Mouse (Mus musculus): Measurements from ENCODE around the gene Hba-a2. TPM values are rescaled to one million over a fixed set of nuclear protein-coding genes. Genes with fewer than 3 reads are reported as not detected.

The Hba-a2 gene
- total and polyA plus RNA-seq, 2 experiments from 2014 or later, result 1,214 to 2,070 TPM

DNA sequence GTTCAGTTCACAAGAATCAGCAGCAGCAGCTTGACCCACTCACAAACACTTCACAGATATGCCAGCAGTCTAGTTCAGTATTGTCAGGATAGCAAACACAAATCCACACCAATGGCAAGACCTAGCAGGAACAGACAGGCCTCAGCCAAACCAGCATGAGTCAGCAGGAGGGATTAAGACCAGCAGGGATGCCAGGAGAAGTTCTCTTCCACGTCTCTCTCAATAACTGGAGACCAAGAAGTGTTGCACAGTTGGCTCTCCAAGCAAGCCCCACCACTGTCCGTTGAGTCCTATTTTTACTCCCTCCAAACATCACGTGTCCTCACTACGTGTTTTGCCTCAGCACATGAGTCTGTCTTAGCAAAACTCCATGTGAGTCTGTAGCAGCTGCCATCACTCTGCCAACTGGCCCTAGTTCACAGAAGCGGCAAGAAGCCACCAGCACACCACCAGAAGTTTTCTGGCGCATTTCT, 40.2 kb downstream of the Hba-a2 start:
- no peak for ATAC-seq (ENCODE audit: low FRiP score)
- H3K27me3 ChIP-seq (ENCODE audit: insufficient read depth, low read length), result no peaks in the 10 kb centered on the region
- H3K4me2 ChIP-seq (ENCODE audit: low read depth, low read length, poor library complexity, severe bottlenecking), result no peak overlapping the region
- H3K9ac ChIP-seq (replicated peaks; ENCODE audit: low read length, poor library complexity, severe bottlenecking), result no peak overlapping the region
- no peak for DNase-seq (ENCODE audit: low spot score)
- H3K27ac ChIP-seq (ENCODE audit: low read depth, low read length), result no peak overlapping the region
- no peak for TF ChIP-seq CTCF (IDR thresholded peaks at IDR 0.05)
- no peak overlapping the region for H3K4me3 ChIP-seq (ENCODE audit: low read depth, low read length)
- 85% methylated on average over 6 of the region's 6 CpGs for WGBS
- no peaks in the 10 kb centered on the region for H3K9me3 ChIP-seq (ENCODE audit: low read length)
- no peaks in the 10 kb centered on the region for H3K36me3 ChIP-seq (ENCODE audit: insufficient read depth, low read length)
- no peaks in the 10 kb centered on the region for H3K4me1 ChIP-seq (ENCODE audit: insufficient read depth, low read length)

DNA sequence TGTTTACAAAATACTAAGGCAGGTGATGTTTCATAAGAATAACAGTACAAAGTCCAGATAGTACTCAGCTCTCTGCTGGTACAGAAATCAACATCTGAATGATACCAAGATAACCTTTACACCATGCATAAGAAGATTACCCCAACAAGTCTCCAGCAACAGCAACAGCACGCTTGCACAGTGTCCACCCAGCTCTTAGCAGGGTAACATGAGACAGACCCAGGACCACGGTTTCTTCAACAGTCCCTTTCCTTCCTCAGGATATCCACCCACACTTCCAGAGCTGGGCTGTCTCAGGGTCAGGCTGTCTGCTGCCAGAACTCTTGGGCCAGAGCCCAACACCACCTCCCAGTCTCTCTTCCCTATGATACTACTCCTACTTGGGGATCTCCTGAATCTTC, 42.8 kb downstream of the Hba-a2 start:
- Histone ChIP-seq H3K27ac (ENCODE audit: low read depth, low read length) (no peak overlapping the region), H3K4me1 (ENCODE audit: insufficient read depth, low read length) (no peaks in the 10 kb centered on the region), H3K9ac (replicated peaks; ENCODE audit: low read length, poor library complexity, severe bottlenecking) (no peak overlapping the region), H3K27me3 (ENCODE audit: insufficient read depth, low read length) (no peaks in the 10 kb centered on the region), H3K36me3 (ENCODE audit: insufficient read depth, low read length) (no peaks in the 10 kb centered on the region), H3K9me3 (ENCODE audit: low read length) (no peaks in the 10 kb centered on the region), H3K4me3 (ENCODE audit: low read depth, low read length) (no peak overlapping the region), H3K4me2 (ENCODE audit: low read depth, low read length, poor library complexity, severe bottlenecking) (no peak overlapping the region)
- TF ChIP-seq CTCF (IDR thresholded peaks at IDR 0.05), result no peak
- no peak for ATAC-seq (ENCODE audit: low FRiP score)
- DNase-seq (ENCODE audit: low spot score), result no peak
- WGBS, result 69% methylated on average over 2 of the region's 2 CpGs

DNA sequence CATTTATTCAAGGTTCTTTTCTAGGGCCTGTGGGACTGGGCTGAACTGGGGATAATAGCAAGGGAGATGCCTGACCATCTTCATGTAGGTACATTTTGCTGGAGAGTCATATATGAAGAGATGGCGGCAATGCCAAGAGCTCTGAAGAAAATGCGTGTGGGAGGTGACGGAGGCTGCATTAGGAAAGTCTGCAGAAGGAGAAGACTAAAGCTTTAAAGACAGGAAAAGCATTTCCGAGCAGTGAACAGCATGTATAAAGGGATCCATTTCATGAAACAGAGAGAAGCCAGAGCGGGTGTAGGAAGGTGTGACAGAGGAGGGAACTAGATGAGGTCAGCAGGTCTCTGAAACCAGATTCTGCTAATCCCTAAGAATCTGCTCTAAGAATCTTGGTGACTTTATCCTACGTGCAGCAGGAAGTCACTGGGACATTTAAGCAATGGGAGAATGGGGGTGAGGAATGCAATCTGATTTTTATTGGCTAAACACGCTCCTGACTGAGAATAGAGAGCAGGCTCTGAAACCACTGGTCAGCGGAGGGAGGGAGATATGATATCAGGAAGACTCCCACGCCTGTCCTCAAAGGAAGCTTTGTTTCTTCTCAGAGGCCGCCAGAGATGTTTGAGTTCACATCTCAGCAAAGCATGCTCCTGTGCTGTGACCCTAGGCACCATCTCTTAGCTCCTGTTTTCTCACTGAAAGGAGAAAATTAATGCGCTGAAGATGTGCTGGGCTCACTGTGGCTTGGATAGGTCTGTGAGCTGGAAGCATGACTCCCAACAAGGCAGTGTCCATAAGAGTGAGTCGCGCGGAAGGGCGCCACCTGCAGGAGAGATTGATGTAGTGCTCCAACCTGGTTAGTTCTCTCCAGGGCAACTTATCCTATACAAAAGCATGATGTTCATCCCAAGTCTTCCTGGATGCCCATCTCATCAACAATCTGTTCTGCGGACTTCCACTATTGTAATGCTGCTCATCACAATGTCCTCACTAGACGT, 44.5 kb downstream of the Hba-a2 start:
- no peaks in the 10 kb centered on the region for H3K36me3 ChIP-seq (ENCODE audit: insufficient read depth, low read length)
- ATAC-seq (ENCODE audit: low FRiP score), result peak; percentile 68; the same call in 1 of the 2 replicates
- H3K9me3 ChIP-seq (ENCODE audit: low read length), result no peaks in the 10 kb centered on the region
- H3K27ac ChIP-seq (ENCODE audit: low read depth, low read length), result no peak overlapping the region
- no peak overlapping the region for H3K4me3 ChIP-seq (ENCODE audit: low read depth, low read length)
- DNase-seq (ENCODE audit: low spot score), result peak; percentile 69
- no peak overlapping the region for H3K9ac ChIP-seq (replicated peaks; ENCODE audit: low read length, poor library complexity, severe bottlenecking)
- TF ChIP-seq CTCF (IDR thresholded peaks at IDR 0.05), result peak; percentile 80
- WGBS, result 44% methylated on average over 17 of the region's 17 CpGs
- no peaks in the 10 kb centered on the region for H3K27me3 ChIP-seq (ENCODE audit: insufficient read depth, low read length)
- H3K4me1 ChIP-seq (ENCODE audit: insufficient read depth, low read length), result no peaks in the 10 kb centered on the region
- no peak overlapping the region for H3K4me2 ChIP-seq (ENCODE audit: low read depth, low read length, poor library complexity, severe bottlenecking)

DNA sequence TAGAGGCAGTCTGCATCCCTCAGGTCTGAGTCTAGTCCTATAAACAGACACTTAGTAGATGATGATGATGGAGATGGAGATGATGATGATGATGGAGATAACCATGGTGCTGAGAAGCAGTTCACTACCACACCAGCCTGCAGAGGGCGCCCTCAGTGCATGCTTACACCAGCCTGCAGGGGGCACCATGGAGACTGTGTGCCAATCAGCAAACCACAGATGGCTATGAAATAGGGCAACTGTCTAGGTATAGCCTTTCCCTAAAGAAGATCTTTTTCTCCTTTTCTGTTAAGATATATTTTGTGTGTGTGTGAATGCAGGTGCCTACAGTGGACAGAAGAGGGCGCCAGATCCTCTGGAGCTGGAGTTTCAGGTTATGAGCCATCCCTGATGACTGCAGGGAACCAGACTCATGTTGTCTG, 46.5 kb downstream of the Hba-a2 start:
- Histone ChIP-seq H3K4me1 (ENCODE audit: insufficient read depth, low read length) (peaks cover 7% of the 10 kb centered on the region), H3K4me3 (ENCODE audit: low read depth, low read length) (no peak overlapping the region), H3K9me3 (ENCODE audit: low read length) (no peaks in the 10 kb centered on the region), H3K36me3 (ENCODE audit: insufficient read depth, low read length) (no peaks in the 10 kb centered on the region), H3K27me3 (ENCODE audit: insufficient read depth, low read length) (no peaks in the 10 kb centered on the region), H3K9ac (replicated peaks; ENCODE audit: low read length, poor library complexity, severe bottlenecking) (no peak overlapping the region), H3K4me2 (ENCODE audit: low read depth, low read length, poor library complexity, severe bottlenecking) (no peak overlapping the region), H3K27ac (ENCODE audit: low read depth, low read length) (no peak overlapping the region)
- peak; percentile 74 for TF ChIP-seq CTCF (IDR thresholded peaks at IDR 0.05)
- DNase-seq (ENCODE audit: low spot score) (peak; percentile 57), ATAC-seq (ENCODE audit: low FRiP score) (no peak)
- WGBS, result 20% methylated on average over 2 of the region's 2 CpGs

DNA sequence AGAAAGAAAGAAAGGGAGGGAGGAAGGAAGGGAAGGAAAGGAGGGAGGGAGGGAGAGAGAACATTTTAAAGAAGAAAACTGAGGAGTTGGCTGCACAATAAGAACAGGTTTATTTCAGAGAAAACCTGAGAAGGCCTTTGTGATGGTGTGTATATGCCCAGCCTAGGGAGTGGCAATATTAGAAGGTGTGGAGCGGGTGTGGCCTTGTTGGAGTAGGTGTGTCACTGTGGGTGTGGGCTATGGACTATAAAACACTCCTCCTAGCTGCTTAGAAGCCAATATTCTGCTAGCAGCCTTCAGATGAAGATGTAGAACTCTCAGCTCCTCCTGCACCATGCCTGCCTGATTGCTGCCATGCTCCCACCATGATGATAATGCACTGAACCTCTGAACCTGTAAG, 47.1 kb downstream of the Hba-a2 start:
- Histone ChIP-seq H3K4me1 (ENCODE audit: insufficient read depth, low read length) (peaks cover 7% of the 10 kb centered on the region), H3K36me3 (ENCODE audit: insufficient read depth, low read length) (no peaks in the 10 kb centered on the region), H3K4me3 (ENCODE audit: low read depth, low read length) (no peak overlapping the region), H3K27ac (ENCODE audit: low read depth, low read length) (no peak overlapping the region), H3K4me2 (ENCODE audit: low read depth, low read length, poor library complexity, severe bottlenecking) (no peak overlapping the region), H3K9ac (replicated peaks; ENCODE audit: low read length, poor library complexity, severe bottlenecking) (no peak overlapping the region), H3K27me3 (ENCODE audit: insufficient read depth, low read length) (no peaks in the 10 kb centered on the region), H3K9me3 (ENCODE audit: low read length) (no peaks in the 10 kb centered on the region)
- no peak for ATAC-seq (ENCODE audit: low FRiP score)
- no peak for DNase-seq (ENCODE audit: low spot score)
- 100% methylated on average over 1 of the region's 1 CpGs for WGBS
- no peak for TF ChIP-seq CTCF (IDR thresholded peaks at IDR 0.05)

Measured in midbrain, postnatal 0 days (tissue).